Mouse (Mus musculus) limb, embryonic 12.5 days (tissue): ENCODE results near the gene Il22ra1. TPM values are rescaled to one million over a fixed set of nuclear protein-coding genes. Genes with fewer than 3 reads are reported as not detected.

ENCODE experiments used
- ATAC-seq: fragments of 200-750 bp; cut with Nextera tagmentation; 2 replicates; pipeline ENCODE4 v1.8.0; 2017; ENCODE audit warnings: low read depth, moderate TSS enrichment; ENCODE audit not compliant: insufficient number of reproducible peaks, insufficient read depth, low FRiP score, low TSS enrichment
- H3K27ac ChIP-seq: fragments of 300-500 bp; sonication (generic); 2 replicates; pipeline ENCODE4 v1.5.1; 2016; ENCODE audit warnings: mild to moderate bottlenecking, moderate library complexity
- H3K27me3 ChIP-seq: fragments of 300-500 bp; sonication (generic); 2 replicates; pipeline ENCODE4 v1.6.1; 2016; ENCODE audit warnings: mild to moderate bottlenecking, moderate library complexity
- H3K36me3 ChIP-seq: fragments of 300-500 bp; sonication (generic); 2 replicates; pipeline ENCODE4 v1.6.1; 2016; ENCODE audit warnings: mild to moderate bottlenecking, moderate library complexity
- H3K4me1 ChIP-seq: fragments of 300-500 bp; sonication (generic); replicated peaks from 2 replicates; pipeline ENCODE4 v1.6.1; 2016
- H3K4me2 ChIP-seq: fragments of 300-500 bp; sonication (generic); 2 replicates; pipeline ENCODE4 v1.6.1; 2016; ENCODE audit warnings: mild to moderate bottlenecking, moderate library complexity
- H3K4me3 ChIP-seq: fragments of 300-500 bp; sonication (generic); replicated peaks from 2 replicates; pipeline ENCODE4 v1.5.1; 2016; ENCODE audit warnings: mild to moderate bottlenecking
- H3K9ac ChIP-seq: fragments of 300-500 bp; sonication (generic); replicated peaks from 2 replicates; pipeline ENCODE4 v1.6.1; 2016; ENCODE audit warnings: mild to moderate bottlenecking, moderate library complexity
- H3K9me3 ChIP-seq: fragments of 300-500 bp; sonication (generic); 2 replicates; pipeline ENCODE4 v1.6.1; 2016; ENCODE audit warnings: mild to moderate bottlenecking, moderate library complexity
- WGBS: fragments of 180-500 bp; shearing (Covaris S2); methylation state at CpG from one replicate; pipeline ENCODE4 v1.1.7; 2016; 5-methylcytosine and 5-hydroxymethylcytosine counted together
- polyA plus RNA-seq: library from polyadenylated mRNA; unstranded; fragments of >200 nt; fragmentation: Nextera tagmentation; extraction: Ambion mirVana; gene quantifications from 2 replicates; pipeline ENCODE4 v1.2.1, GENCODE M21; 2016

Gene Il22ra1
- polyA plus RNA-seq, 1 experiment from 2014 or later = not detected

DNA sequence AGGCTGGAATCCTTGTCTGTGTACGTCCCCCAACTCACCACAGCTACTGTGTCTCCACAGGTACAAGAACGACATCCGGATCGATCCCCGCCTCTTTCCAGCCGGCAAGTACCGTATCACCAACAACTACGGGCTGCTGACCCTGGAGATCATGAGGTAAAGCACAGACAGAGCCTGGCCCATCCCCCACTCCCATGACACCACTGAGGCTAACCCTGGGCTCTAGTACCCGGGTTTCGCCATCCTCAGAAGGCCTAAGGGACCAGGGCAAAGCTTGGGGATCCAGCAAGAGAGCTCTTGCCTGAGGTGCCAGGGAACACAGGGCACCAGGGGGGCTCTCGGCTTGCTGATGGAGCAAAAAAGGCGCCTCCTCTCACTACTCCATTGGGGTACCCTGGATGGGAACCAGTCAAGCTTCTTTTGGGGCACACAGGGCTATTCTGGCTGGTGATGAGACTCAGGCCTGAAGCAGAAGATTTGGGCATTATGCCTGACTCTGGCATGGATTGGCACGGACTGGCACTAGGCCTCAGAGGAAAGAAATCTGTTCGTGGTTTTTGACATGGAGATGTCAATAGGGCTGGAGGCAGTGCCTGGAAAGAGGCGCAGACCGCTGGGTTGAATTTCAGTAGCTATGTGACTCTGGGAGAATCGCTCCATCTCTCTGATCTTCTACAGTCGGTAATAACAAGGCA lies 42.8 kb downstream of the Il22ra1 start:
- WGBS = 79% methylated on average over 18 of the region's 18 CpGs
- H3K36me3 ChIP-seq = no peaks in the 10 kb centered on the region
- H3K4me3 ChIP-seq = no peak overlapping the region
- no peak overlapping the region for H3K9ac ChIP-seq
- H3K27ac ChIP-seq = no peak overlapping the region
- H3K4me2 ChIP-seq = no peak overlapping the region
- no peaks in the 10 kb centered on the region for H3K4me1 ChIP-seq
- no peaks in the 10 kb centered on the region; the same call in none of the 2 replicates for H3K27me3 ChIP-seq
- H3K9me3 ChIP-seq = no peaks in the 10 kb centered on the region
- no peak for ATAC-seq

DNA sequence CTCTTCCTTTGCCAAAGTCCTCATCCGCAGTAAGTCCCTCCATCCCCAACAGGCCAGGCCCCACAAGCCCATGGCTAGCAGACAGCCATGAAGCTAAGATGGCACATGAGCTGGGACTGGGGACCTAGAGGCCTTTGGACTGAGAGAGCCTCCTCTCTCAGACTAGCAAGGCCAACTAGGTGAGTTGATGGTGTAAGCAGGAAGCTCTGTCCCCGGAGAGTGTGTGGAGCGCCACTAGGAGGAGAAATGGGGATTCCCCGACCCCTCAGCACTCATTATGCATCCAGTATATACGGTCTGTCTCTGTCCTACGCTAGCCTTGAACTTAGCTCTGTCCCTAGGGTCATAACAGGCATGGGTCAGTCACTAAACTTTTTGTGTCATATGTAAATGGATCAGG lies 43.6 kb downstream of the Il22ra1 start:
- no peak overlapping the region for H3K9ac ChIP-seq
- no peak overlapping the region for H3K27ac ChIP-seq
- H3K36me3 ChIP-seq = no peaks in the 10 kb centered on the region
- H3K4me3 ChIP-seq = no peak overlapping the region
- H3K9me3 ChIP-seq = no peaks in the 10 kb centered on the region
- no peaks in the 10 kb centered on the region; the same call in none of the 2 replicates for H3K27me3 ChIP-seq
- 88% methylated on average over 6 of the region's 6 CpGs for WGBS
- H3K4me1 ChIP-seq = no peaks in the 10 kb centered on the region
- no peak overlapping the region for H3K4me2 ChIP-seq
- no peak for ATAC-seq

- Histone ChIP-seq H3K36me3 (no peaks in the 10 kb centered on the region), H3K4me2 (no peak overlapping the region), H3K27ac (no peak overlapping the region), H3K9ac (no peak overlapping the region), H3K4me3 (no peak overlapping the region), H3K4me1 (no peaks in the 10 kb centered on the region), H3K9me3 (no peaks in the 10 kb centered on the region), H3K27me3 (no peaks in the 10 kb centered on the region; the same call in none of the 2 replicates)
- WGBS = 72% methylated on average over 4 of the region's 4 CpGs
- ATAC-seq = peak; percentile 72
Measured at GRCm38 (mm10) chr4:135772671-135773070, 44.7 kb downstream of the Il22ra1 start.

GRCm38 (mm10) chr4:135774496-135774895 lies 46.5 kb downstream of the Il22ra1 start:
- Histone ChIP-seq H3K9me3 (no peaks in the 10 kb centered on the region), H3K4me1 (0 out of 2 replicates have a peak, but pooled peaks cover under 1% of the 10 kb centered on the region), H3K27me3 (no peaks in the 10 kb centered on the region; the same call in none of the 2 replicates), H3K36me3 (no peaks in the 10 kb centered on the region), H3K4me2 (no peak overlapping the region), H3K27ac (no peak overlapping the region), H3K9ac (no peak overlapping the region), H3K4me3 (no peak overlapping the region)
- 71% methylated on average over 8 of the region's 8 CpGs for WGBS
- no peak for ATAC-seq

GRCm38 (mm10) chr4:135776850-135777249 lies 48.9 kb downstream of the Il22ra1 start:
- H3K36me3 ChIP-seq = no peaks in the 10 kb centered on the region
- H3K9ac ChIP-seq = no peak overlapping the region
- H3K27me3 ChIP-seq = no peaks in the 10 kb centered on the region; the same call in none of the 2 replicates
- H3K4me3 ChIP-seq = no peak overlapping the region
- WGBS = 88% methylated on average over 4 of the region's 4 CpGs
- H3K4me2 ChIP-seq = no peak overlapping the region
- no peak overlapping the region for H3K27ac ChIP-seq
- ATAC-seq = no peak
- no peaks in the 10 kb centered on the region for H3K9me3 ChIP-seq
- peaks cover 15% of the 10 kb centered on the region; the same call in 1 of the 2 replicates for H3K4me1 ChIP-seq

DNA sequence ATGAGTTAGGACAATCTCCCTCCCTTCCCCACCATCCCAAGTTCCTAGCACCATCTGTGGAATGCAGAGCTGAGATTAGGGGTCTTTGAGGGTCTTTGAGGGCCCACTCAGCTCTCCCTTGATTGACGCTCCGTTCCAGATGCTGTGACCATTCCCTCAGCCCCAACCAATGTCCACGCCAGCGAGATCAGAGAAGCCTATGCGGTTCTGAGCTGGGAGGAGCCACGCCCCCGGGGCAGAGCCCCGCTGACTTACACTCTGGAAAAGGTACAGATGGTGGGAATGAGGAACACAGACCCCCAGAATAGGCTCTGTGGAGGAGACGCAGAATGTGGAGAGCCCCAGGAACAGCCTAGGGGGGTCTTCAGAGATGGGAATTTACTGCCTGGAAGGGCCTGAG lies 51.7 kb downstream of the Il22ra1 start:
- 55% methylated on average over 9 of the region's 9 CpGs for WGBS
- no peaks in the 10 kb centered on the region; the same call in 1 of the 2 replicates for H3K27me3 ChIP-seq
- no peak for ATAC-seq
- no peaks in the 10 kb centered on the region for H3K36me3 ChIP-seq
- no peak overlapping the region for H3K9ac ChIP-seq
- H3K27ac ChIP-seq = no peak overlapping the region
- peaks cover 15% of the 10 kb centered on the region; the same call in 1 of the 2 replicates for H3K4me1 ChIP-seq
- no peak overlapping the region for H3K4me2 ChIP-seq
- no peak overlapping the region for H3K4me3 ChIP-seq
- no peaks in the 10 kb centered on the region for H3K9me3 ChIP-seq

GRCm38 (mm10) chr4:135780255-135780654 lies 52.3 kb downstream of the Il22ra1 start:
- Histone ChIP-seq H3K9ac (no peak overlapping the region), H3K9me3 (no peaks in the 10 kb centered on the region), H3K4me2 (no peak overlapping the region), H3K27ac (no peak overlapping the region), H3K36me3 (no peaks in the 10 kb centered on the region), H3K27me3 (no peaks in the 10 kb centered on the region; the same call in 1 of the 2 replicates), H3K4me3 (no peak overlapping the region), H3K4me1 (peaks cover 15% of the 10 kb centered on the region; the same call in 1 of the 2 replicates)
- 71% methylated on average over 3 of the region's 3 CpGs for WGBS
- no peak for ATAC-seq

- Histone ChIP-seq H3K4me3 (no peak overlapping the region), H3K4me1 (peaks cover 15% of the 10 kb centered on the region; the same call in 1 of the 2 replicates), H3K9ac (no peak overlapping the region), H3K27me3 (no peaks in the 10 kb centered on the region; the same call in none of the 2 replicates), H3K9me3 (no peaks in the 10 kb centered on the region), H3K36me3 (no peaks in the 10 kb centered on the region), H3K27ac (no peak overlapping the region), H3K4me2 (no peak overlapping the region)
- WGBS = 83% methylated on average over 5 of the region's 5 CpGs
- no peak for ATAC-seq
Measured at GRCm38 (mm10) chr4:135781304-135781703, 53.3 kb downstream of the Il22ra1 start.

DNA sequence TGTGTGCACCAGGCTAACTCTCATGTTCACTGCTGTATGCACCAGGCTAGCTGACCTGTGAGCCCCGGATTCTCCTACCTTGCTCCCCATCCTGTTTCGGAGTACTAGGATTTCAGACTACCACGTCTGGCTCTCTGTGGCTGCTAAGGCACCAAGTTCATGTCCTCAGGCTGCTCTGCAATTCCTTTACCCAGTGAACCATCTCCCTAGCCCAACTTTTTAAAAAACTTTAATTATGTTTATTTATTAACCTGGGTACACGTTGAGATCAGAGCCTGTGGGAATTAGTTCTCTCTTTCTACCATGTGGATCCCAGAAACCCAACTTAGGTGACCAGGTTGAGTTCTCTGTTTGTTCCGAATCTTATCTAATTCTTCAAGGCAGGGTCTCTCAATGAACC lies 58.6 kb downstream of the Il22ra1 start:
- no peaks in the 10 kb centered on the region for H3K36me3 ChIP-seq
- WGBS = 82% methylated on average over 5 of the region's 5 CpGs
- no peaks in the 10 kb centered on the region for H3K9me3 ChIP-seq
- H3K27me3 ChIP-seq = no peaks in the 10 kb centered on the region; the same call in 1 of the 2 replicates
- H3K4me1 ChIP-seq = no peaks in the 10 kb centered on the region
- H3K27ac ChIP-seq = no peak overlapping the region
- ATAC-seq = no peak
- no peak overlapping the region for H3K4me2 ChIP-seq
- no peak overlapping the region for H3K9ac ChIP-seq
- no peak overlapping the region for H3K4me3 ChIP-seq

- H3K27ac ChIP-seq = no peak overlapping the region
- ATAC-seq = no peak
- WGBS = 84% methylated on average over 6 of the region's 6 CpGs
- H3K9me3 ChIP-seq = no peaks in the 10 kb centered on the region; the same call in 1 of the 2 replicates
- no peaks in the 10 kb centered on the region for H3K36me3 ChIP-seq
- no peaks in the 10 kb centered on the region; the same call in 1 of the 2 replicates for H3K27me3 ChIP-seq
- no peaks in the 10 kb centered on the region for H3K4me1 ChIP-seq
- no peak overlapping the region for H3K4me3 ChIP-seq
- H3K9ac ChIP-seq = no peak overlapping the region
- no peak overlapping the region for H3K4me2 ChIP-seq
Measured at GRCm38 (mm10) chr4:135787271-135787670, 59.3 kb downstream of the Il22ra1 start.

DNA sequence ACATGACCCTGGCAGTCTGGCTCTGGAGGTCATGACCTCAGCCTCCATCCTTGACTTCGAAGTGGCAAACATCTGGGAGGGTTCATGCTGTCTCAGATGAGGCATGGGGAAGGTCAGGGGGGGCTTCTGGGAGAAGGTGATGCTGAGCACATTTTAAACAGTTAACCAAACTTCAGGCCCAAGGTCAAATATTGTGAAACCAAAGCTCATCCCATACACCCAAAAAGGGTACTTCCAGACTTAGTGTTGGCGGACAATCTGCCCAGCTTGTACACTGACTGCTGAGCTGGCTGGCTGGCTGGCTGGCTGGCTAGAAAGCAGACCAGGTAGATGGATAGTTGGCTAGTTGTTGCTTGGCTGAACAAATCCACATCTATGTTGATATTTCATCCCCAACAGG lies 61.2 kb downstream of the Il22ra1 start:
- Histone ChIP-seq H3K9ac (no peak overlapping the region), H3K36me3 (no peaks in the 10 kb centered on the region), H3K4me1 (no peaks in the 10 kb centered on the region), H3K9me3 (no peaks in the 10 kb centered on the region; the same call in 1 of the 2 replicates), H3K27me3 (no peaks in the 10 kb centered on the region; the same call in 1 of the 2 replicates), H3K4me3 (no peak overlapping the region), H3K27ac (no peak overlapping the region), H3K4me2 (no peak overlapping the region)
- 59% methylated on average over 2 of the region's 2 CpGs for WGBS
- no peak for ATAC-seq
